Mouse (Mus musculus) embryo, embryonic 10.5 days (tissue): ENCODE results near the gene Gm3755.
"Not testable (repeated sequence)": the region's sequence is repeated elsewhere in the genome, so short reads cannot be mapped to it uniquely, and the experiment has no call there.

Experiments
- DNase-seq: peaks from one replicate; pipeline ENCODE4 v3.0.0-alpha.2; 2015; ENCODE audit warnings: low spot score

Gene Gm3755

DNA sequence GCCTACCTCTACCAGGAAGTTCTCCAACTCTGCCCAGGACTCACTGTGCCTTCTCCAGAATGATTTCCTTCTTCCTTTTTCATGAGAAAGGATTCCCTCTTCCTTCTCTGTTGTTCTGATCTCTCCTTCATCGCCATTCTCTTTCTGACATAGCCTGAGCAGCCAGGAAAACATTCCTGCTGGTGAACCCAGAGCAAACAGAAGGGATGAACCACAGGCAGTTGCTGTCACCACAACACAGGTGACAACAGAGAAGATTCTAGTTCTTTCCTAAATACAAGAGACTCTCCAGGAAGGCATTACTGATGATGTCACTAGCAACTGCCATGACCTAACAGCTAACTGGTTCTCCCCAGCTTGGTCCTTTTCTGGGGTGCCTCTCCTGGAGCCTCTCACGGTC lies at the start of gene Gm3755:
TSS of gene Gm3755 (minus strand) at position 101 of the 400 bp plus-strand sequence.
- DNase-seq = not testable (repeated sequence)

DNA sequence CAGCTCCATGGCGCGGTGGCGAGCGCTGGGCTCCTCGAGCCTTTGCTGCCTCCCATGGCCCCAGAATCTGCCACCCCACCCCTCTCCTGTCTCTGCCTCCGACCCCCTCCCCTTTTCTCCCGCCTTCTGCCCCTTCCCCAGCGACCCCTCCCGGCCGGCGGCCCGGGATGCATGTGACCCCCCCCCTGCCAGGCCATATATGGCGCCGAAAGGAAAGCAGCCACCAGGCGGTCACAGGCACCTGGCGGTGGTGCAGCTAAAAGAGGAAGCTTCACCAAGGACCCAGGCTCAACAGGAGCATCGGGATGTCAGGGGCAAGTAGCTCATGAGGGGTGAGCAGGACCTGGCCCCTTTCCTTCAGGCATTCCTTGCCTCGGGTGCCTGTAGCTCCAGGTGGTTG lies 38.0 kb upstream of the Gm3755 start:
- DNase-seq = peak; percentile 28

DNA sequence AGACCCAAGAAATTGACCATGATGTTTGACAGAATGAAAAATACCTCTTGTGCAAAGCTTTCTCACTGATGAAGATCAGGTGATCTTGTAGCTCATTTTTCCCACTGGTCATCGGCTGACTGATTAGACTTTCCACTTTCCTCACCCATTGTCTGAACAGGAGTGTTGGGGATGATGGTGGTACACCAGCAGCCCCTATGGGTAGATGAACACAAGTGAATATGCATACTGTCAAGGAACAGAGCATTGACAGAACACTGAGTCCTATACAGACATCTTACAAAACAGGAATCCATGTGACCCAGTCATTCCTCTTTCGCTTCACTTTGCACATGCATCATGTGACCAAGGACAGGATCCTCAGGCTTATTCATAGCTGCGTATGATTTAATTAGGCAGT lies 32.9 kb upstream of the Gm3755 start, which contains the start of gene Gm3752:
TSS of gene Gm3752 (minus strand) at position 101 of the 400 bp plus-strand sequence.
- DNase-seq = not testable (repeated sequence)

DNA sequence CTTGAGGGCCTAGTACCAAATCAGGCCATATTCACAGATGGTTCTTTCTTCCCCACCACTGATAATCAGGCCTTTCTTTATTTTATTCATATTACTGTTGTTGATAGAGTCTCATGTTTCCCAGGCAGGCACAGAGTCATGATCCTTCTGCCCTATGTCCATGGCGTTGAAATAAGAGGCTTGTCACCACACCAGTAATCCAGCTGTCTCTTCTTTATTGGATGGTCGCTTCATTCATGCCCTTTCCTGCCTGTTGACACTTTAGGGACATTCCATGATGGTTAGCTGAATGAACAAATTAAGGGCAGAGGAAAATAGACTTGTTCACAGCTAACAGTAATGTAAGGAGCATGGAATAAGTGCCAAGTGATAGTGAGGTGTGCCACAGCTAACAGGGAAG lies 28.2 kb downstream of the Gm3755 start:
- not testable (repeated sequence) for DNase-seq
